Comparison of ENCODE assay signal across 8 mouse cellular contexts in the genomic region with DNA sequence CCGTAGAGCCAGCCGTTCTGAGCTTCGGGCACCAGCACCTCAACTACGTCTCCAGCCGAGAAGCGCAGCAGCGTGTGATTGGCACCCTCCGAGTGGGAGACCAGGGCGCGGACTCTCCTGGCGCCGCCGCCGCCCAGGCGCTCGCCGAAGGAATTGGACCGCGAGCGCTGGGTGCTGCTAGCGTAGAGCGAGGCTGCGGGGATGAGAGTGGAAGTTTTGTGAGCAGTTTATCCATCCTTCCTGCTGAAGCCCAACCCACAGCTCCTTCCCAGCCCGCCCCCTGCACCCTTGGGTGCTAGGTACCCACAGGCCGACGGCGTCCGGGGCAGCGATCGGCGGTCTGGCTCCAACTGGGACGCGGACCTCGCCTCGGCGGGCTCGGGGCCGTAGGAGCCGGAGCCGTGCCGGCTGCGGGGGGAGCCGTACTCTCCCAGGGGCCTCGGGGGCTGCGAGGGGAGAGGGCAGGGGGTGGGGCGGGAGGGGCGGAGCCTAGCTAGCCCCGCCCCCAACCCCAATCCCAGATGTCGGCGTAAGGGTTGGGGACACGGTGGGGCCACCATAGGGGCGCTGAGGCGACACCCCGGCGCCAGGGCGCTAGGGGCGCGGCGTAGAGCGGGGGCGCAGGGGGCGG. TPM values are rescaled to one million over a fixed set of nuclear protein-coding genes. Genes with fewer than 3 reads are reported as not detected.
DNase-seq lines count a peak whose midpoint lies in the region; ATAC-seq and TF ChIP-seq lines count a peak whose summit lies in the region.

No protein-coding gene starts in this region.

- H3K27ac ChIP-seq in forebrain, postnatal 0 days (ENCODE audit: low read depth, low read length), result no peak overlapping the region
- 0 out of 2 replicates have a peak overlapping the region, but pooled peaks have one; percentile 37 for H3K27ac ChIP-seq in kidney, embryonic 15.5 days
- H3K27ac ChIP-seq in stomach, embryonic 16.5 days (ENCODE audit: low read length), result no peak overlapping the region

- 0 out of 2 replicates have a peak, but pooled peaks cover 3% of the 10 kb centered on the region for H3K4me1 ChIP-seq in forebrain, postnatal 0 days (ENCODE audit: insufficient read depth)
- H3K4me1 ChIP-seq in kidney, embryonic 15.5 days, result peaks cover 37% of the 10 kb centered on the region
- peaks cover 7% of the 10 kb centered on the region; the same call in 1 of the 2 replicates for H3K4me1 ChIP-seq in stomach, embryonic 16.5 days (ENCODE audit: control insufficient read depth, insufficient read depth, low read length)

- DNase-seq in left cerebral cortex, adult 18-20 months (ENCODE audit: low spot score in 2 of 2), result peak; percentile 46 to 63
- DNase-seq in left cerebral cortex, adult 11 months (ENCODE audit: low spot score), result no peak
- DNase-seq in brain, adult 2 months (ENCODE audit: low read depth, low spot score), result peak; percentile 75
- DNase-seq in forebrain, postnatal 0 days, result peak; percentile 71
- DNase-seq in spleen, postnatal 36 days (ENCODE audit: low spot score in 2 of 2), result no peak

- no peaks in the 10 kb centered on the region for H3K36me3 ChIP-seq in forebrain, postnatal 0 days (ENCODE audit: insufficient read depth)
- no peaks in the 10 kb centered on the region for H3K36me3 ChIP-seq in kidney, embryonic 15.5 days
- H3K36me3 ChIP-seq in stomach, embryonic 16.5 days (ENCODE audit: control insufficient read depth, insufficient read depth, low read length), result no peaks in the 10 kb centered on the region

- H3K9me3 ChIP-seq in forebrain, postnatal 0 days (ENCODE audit: low read length), result no peaks in the 10 kb centered on the region
- no peaks in the 10 kb centered on the region for H3K9me3 ChIP-seq in kidney, embryonic 15.5 days (replicated peaks)
- H3K9me3 ChIP-seq in stomach, embryonic 16.5 days (replicated peaks; ENCODE audit: control insufficient read depth, low read length), result no peaks in the 10 kb centered on the region

- ATAC-seq in forebrain, postnatal 0 days, result peak; percentile 87
- peak; percentile 72 for ATAC-seq in kidney, embryonic 15.5 days (replicated peaks; ENCODE audit: low FRiP score)
- ATAC-seq in megakaryocyte-erythroid progenitor cell, adult 5-6 weeks (replicated peaks; ENCODE audit: low FRiP score, low TSS enrichment, poor library complexity, severe bottlenecking), result peak; percentile 35; the same call in 1 of the 2 replicates
- ATAC-seq in stomach, embryonic 16.5 days (ENCODE audit: insufficient read depth, low FRiP score), result peak; percentile 49; the same call in 1 of the 2 replicates

- WGBS in forebrain, postnatal 0 days, result 1% methylated on average over 43 of the region's 62 CpGs
- under 1% methylated on average over 58 of the region's 62 CpGs for WGBS in kidney, embryonic 15.5 days
- WGBS in stomach, embryonic 16.5 days, result under 1% methylated on average over 52 of the region's 62 CpGs

- peak overlapping the region; percentile 99 for H3K4me2 ChIP-seq in forebrain, postnatal 0 days (ENCODE audit: low read depth)
- H3K4me2 ChIP-seq in kidney, embryonic 15.5 days, result peak overlapping the region; percentile 100
- H3K4me2 ChIP-seq in stomach, embryonic 16.5 days (ENCODE audit: low read depth, low read length), result peak overlapping the region; percentile 99

- TF ChIP-seq CTCF in forebrain, postnatal 0 days (IDR thresholded peaks at IDR 0.05; ENCODE audit: low read depth), result no peak

- peaks cover 3% of the 10 kb centered on the region; the same call in 1 of the 2 replicates for H3K27me3 ChIP-seq in forebrain, postnatal 0 days (ENCODE audit: insufficient read depth, low read length)
- peaks cover 52% of the 10 kb centered on the region for H3K27me3 ChIP-seq in kidney, embryonic 15.5 days
- peaks cover 23% of the 10 kb centered on the region; the same call in 1 of the 2 replicates for H3K27me3 ChIP-seq in stomach, embryonic 16.5 days (ENCODE audit: control insufficient read depth, insufficient read depth, low read length)

- peak overlapping the region; percentile 64 for H3K4me3 ChIP-seq in forebrain, postnatal 0 days (ENCODE audit: low read depth, low read length)
- peak overlapping the region; percentile 64 for H3K4me3 ChIP-seq in kidney, embryonic 15.5 days (replicated peaks)
- H3K4me3 ChIP-seq in stomach, embryonic 16.5 days (replicated peaks; ENCODE audit: low read length), result peak overlapping the region; percentile 63

- peak overlapping the region; percentile 62 for H3K9ac ChIP-seq in forebrain, postnatal 0 days
- peak overlapping the region; percentile 60 for H3K9ac ChIP-seq in kidney, embryonic 15.5 days
- peak overlapping the region; percentile 77 for H3K9ac ChIP-seq in stomach, embryonic 16.5 days (ENCODE audit: low read length)

RNA-seq across cellular contexts. Expression of a gene that starts 6.6 kb away (rescaled TPM):
- total RNA-seq in left cerebral cortex, adult 18-20 months (2021), result not detected
- total RNA-seq in forebrain, postnatal 0 days (2014; rRNA removed), result 0.62 and 0.95 TPM in 2 replicates
- polyA plus RNA-seq in forebrain, postnatal 0 days (2015; fragmentation: Nextera tagmentation; extraction: Ambion mirVana), result 1.4 and 1.6 TPM in 2 replicates
- polyA plus RNA-seq in kidney, embryonic 15.5 days (2015; fragmentation: Nextera tagmentation; extraction: Ambion mirVana), result 0.12 and 0.26 TPM in 2 replicates
- total RNA-seq in megakaryocyte-erythroid progenitor cell, adult 5-6 weeks (2014; fragmentation: Nextera tagmentation), result not detected in 2 replicates
- total RNA-seq in megakaryocyte-erythroid progenitor cell, adult 5-6 weeks (2017), result not detected in 2 replicates
- polyA plus RNA-seq in stomach, embryonic 16.5 days (2015; fragmentation: Nextera tagmentation; extraction: Ambion mirVana), result 0.15 TPM in 1 of 2 replicates, not detected in the other

RNA-seq across cellular contexts. Expression of a gene that starts 24.1 kb away (rescaled TPM):
- total RNA-seq in left cerebral cortex, adult 18-20 months (2021), result 1 to 10 TPM; 3.1 to 4.9 TPM
- 3.2 and 7.9 TPM in 2 replicates for total RNA-seq in forebrain, postnatal 0 days (2014; rRNA removed)
- 9.1 and 11.3 TPM in 2 replicates for polyA plus RNA-seq in forebrain, postnatal 0 days (2015; fragmentation: Nextera tagmentation; extraction: Ambion mirVana)
- polyA plus RNA-seq in kidney, embryonic 15.5 days (2015; fragmentation: Nextera tagmentation; extraction: Ambion mirVana), result 13.4 and 14.3 TPM in 2 replicates
- total RNA-seq in megakaryocyte-erythroid progenitor cell, adult 5-6 weeks (2014; fragmentation: Nextera tagmentation), result not detected in 2 replicates
- total RNA-seq in megakaryocyte-erythroid progenitor cell, adult 5-6 weeks (2017), result not detected in 2 replicates
- polyA plus RNA-seq in stomach, embryonic 16.5 days (2015; fragmentation: Nextera tagmentation; extraction: Ambion mirVana), result 7.1 and 7.3 TPM in 2 replicates

RNA-seq across cellular contexts. Expression of a gene that starts 32.0 kb away (rescaled TPM):
- under 1 TPM; 0.16 to 0.42 TPM for total RNA-seq in left cerebral cortex, adult 18-20 months (2021)
- 2.8 and 4.4 TPM in 2 replicates for total RNA-seq in forebrain, postnatal 0 days (2014; rRNA removed)
- 1.1 and 1.2 TPM in 2 replicates for polyA plus RNA-seq in forebrain, postnatal 0 days (2015; fragmentation: Nextera tagmentation; extraction: Ambion mirVana)
- 0.67 and 0.74 TPM in 2 replicates for polyA plus RNA-seq in kidney, embryonic 15.5 days (2015; fragmentation: Nextera tagmentation; extraction: Ambion mirVana)
- total RNA-seq in megakaryocyte-erythroid progenitor cell, adult 5-6 weeks (2014; fragmentation: Nextera tagmentation), result not detected in 2 replicates
- 0.08 TPM in 1 of 2 replicates, not detected in the other for total RNA-seq in megakaryocyte-erythroid progenitor cell, adult 5-6 weeks (2017)
- polyA plus RNA-seq in stomach, embryonic 16.5 days (2015; fragmentation: Nextera tagmentation; extraction: Ambion mirVana), result 0.23 and 0.55 TPM in 2 replicates

RNA-seq across cellular contexts. Expression of a gene that starts 32.2 kb away (rescaled TPM):
- 10 to 100 TPM; 47.1 to 54.0 TPM for total RNA-seq in left cerebral cortex, adult 18-20 months (2021)
- total RNA-seq in forebrain, postnatal 0 days (2014; rRNA removed), result 76.2 and 84.7 TPM in 2 replicates
- 60.9 and 72.7 TPM in 2 replicates for polyA plus RNA-seq in forebrain, postnatal 0 days (2015; fragmentation: Nextera tagmentation; extraction: Ambion mirVana)
- 45.5 and 49.8 TPM in 2 replicates for polyA plus RNA-seq in kidney, embryonic 15.5 days (2015; fragmentation: Nextera tagmentation; extraction: Ambion mirVana)
- total RNA-seq in megakaryocyte-erythroid progenitor cell, adult 5-6 weeks (2014; fragmentation: Nextera tagmentation), result 15.8 and 20.9 TPM in 2 replicates
- 8.9 and 11.4 TPM in 2 replicates for total RNA-seq in megakaryocyte-erythroid progenitor cell, adult 5-6 weeks (2017)
- 55.0 and 58.7 TPM in 2 replicates for polyA plus RNA-seq in stomach, embryonic 16.5 days (2015; fragmentation: Nextera tagmentation; extraction: Ambion mirVana)

Comparison
In these comparisons a context has a peak if more than half of its experiments do, and no peak if none do; other contexts are left out.
1. DNase-seq: peak in left cerebral cortex, adult 18-20 months (2 of 2), brain, adult 2 months (single experiment) and forebrain, postnatal 0 days (single experiment); none in left cerebral cortex, adult 11 months (single experiment) and spleen, postnatal 36 days (0 of 2).
2. ATAC-seq: peak in every context shown above with its lines; median percentile 87 in forebrain, postnatal 0 days; 72 in kidney, embryonic 15.5 days; 49 in stomach, embryonic 16.5 days; 35 in megakaryocyte-erythroid progenitor cell, adult 5-6 weeks.
3. Peak in every context shown above with its lines, with median percentiles within 50 percentile points of each other: H3K4me2 ChIP-seq, H3K4me3 ChIP-seq and H3K9ac ChIP-seq.